Mouse (Mus musculus) intestine, postnatal 0 days (tissue): ENCODE data around the gene Wdr66. TPM values are rescaled to one million over a fixed set of nuclear protein-coding genes. Genes with fewer than 3 reads are reported as not detected.

ENCODE experiments used
- ATAC-seq: fragments of 200-750 bp; cut with Nextera tagmentation; 2 replicates; pipeline ENCODE4 v1.8.0; 2017; ENCODE audit warnings: mild to moderate bottlenecking, moderate TSS enrichment, moderate library complexity
- H3K27ac ChIP-seq: fragments of 300-500 bp; sonication (generic); 2 replicates; pipeline ENCODE4 v1.5.1; 2014; ENCODE audit warnings: mild to moderate bottlenecking, low read depth, low read length, moderate library complexity
- H3K27me3 ChIP-seq: fragments of 300-500 bp; sonication (generic); replicated peaks from 2 replicates; pipeline ENCODE4 v1.6.1; 2014; ENCODE audit warnings: low read length, mixed read lengths; ENCODE audit not compliant: control insufficient read depth, insufficient read depth
- H3K36me3 ChIP-seq: fragments of 300-500 bp; sonication (generic); 2 replicates; pipeline ENCODE4 v1.6.1; 2014; ENCODE audit warnings: mild to moderate bottlenecking, moderate library complexity; ENCODE audit not compliant: control insufficient read depth, insufficient read depth
- H3K4me1 ChIP-seq: fragments of 300-500 bp; sonication (generic); replicated peaks from 2 replicates; pipeline ENCODE4 v1.6.1; 2014; ENCODE audit warnings: antibody characterized with exemption, low read length, mixed read lengths; ENCODE audit not compliant: control insufficient read depth, insufficient read depth
- H3K4me2 ChIP-seq: fragments of 300-500 bp; sonication (generic); replicated peaks from 2 replicates; pipeline ENCODE4 v1.6.1; 2014; ENCODE audit warnings: low read depth, mild to moderate bottlenecking, moderate library complexity
- H3K4me3 ChIP-seq: fragments of 300-500 bp; sonication (generic); 2 replicates; pipeline ENCODE4 v1.5.1; 2014; ENCODE audit warnings: low read depth, low read length
- H3K9ac ChIP-seq: fragments of 300-500 bp; sonication (generic); 2 replicates; pipeline ENCODE4 v1.6.1; 2014; ENCODE audit warnings: mild to moderate bottlenecking, low read depth, low read length
- H3K9me3 ChIP-seq: fragments of 300-500 bp; sonication (generic); 2 replicates; pipeline ENCODE4 v1.6.1; 2016; ENCODE audit warnings: mixed run types; ENCODE audit not compliant: control insufficient read depth
- CTCF ChIP-seq: sonication (generic); IDR thresholded peaks from 2 replicates; pipeline ENCODE4 v1.5.1; 2016; ENCODE audit warnings: low read depth, mild to moderate bottlenecking, control low read depth, antibody characterized with exemption, moderate library complexity
- WGBS: fragments of 180-500 bp; shearing (Covaris S2); extraction: QIAGEN DNeasy Blood & Tissue Kit; methylation state at CpG from one replicate; pipeline ENCODE4 v1.1.7; 2014; 5-methylcytosine and 5-hydroxymethylcytosine counted together
- polyA plus RNA-seq: library from polyadenylated mRNA; unstranded; fragments of >200 nt; fragmentation: Nextera tagmentation; extraction: Ambion mirVana; gene quantifications from 2 replicates; pipeline ENCODE4 v1.2.1, GENCODE M21; 2015

Wdr66 gene
- polyA plus RNA-seq, 1 experiment from 2014 or later, result 0.51 TPM

DNA sequence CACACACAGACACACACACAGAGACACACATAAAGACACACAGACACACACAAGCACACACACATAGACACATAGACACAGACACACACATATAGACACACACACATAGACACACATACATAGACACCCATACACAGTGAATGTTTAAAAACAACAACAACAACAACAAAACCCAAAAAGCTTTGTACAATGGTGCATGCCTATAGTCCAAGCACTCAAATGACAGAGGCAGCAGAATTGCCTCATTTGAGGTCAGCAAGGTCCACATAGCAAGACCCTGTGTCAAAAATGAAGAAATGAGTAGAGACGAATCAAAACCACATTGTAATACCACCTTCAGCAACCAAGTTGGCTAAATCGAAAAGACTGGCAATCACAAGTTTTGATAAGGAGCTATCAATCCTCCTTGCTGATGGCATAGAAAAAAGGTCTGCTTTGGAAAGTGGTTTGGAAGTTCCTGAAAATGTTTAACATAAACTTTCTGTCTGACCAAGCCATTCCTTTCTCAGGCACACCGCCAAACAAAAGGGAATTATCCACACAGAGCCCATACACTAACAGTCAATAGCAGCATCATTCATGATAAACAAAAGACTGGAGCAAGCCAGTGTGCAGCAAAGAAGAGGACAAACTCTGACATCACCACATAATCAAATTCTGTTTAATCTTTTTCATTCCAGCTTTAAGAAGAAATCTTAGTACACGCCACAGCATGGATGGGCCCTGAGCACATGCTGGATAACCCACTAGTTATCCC, 84.5 kb downstream of the Wdr66 start:
- no peak for TF ChIP-seq CTCF
- H3K4me2 ChIP-seq, result no peak overlapping the region
- no peaks in the 10 kb centered on the region for H3K27me3 ChIP-seq
- no peak overlapping the region for H3K4me3 ChIP-seq
- 68% methylated on average over 4 of the region's 4 CpGs for WGBS
- no peak overlapping the region for H3K9ac ChIP-seq
- no peaks in the 10 kb centered on the region for H3K9me3 ChIP-seq
- H3K27ac ChIP-seq, result no peak overlapping the region
- no peak for ATAC-seq
- no peaks in the 10 kb centered on the region for H3K4me1 ChIP-seq
- H3K36me3 ChIP-seq, result no peaks in the 10 kb centered on the region

- 70% methylated on average over 3 of the region's 3 CpGs for WGBS
- TF ChIP-seq CTCF, result no peak
- no peak overlapping the region for H3K27ac ChIP-seq
Observed at GRCm38 (mm10) chr5:123338463-123338862, 86.6 kb downstream of the Wdr66 start.

GRCm38 (mm10) chr5:123343707-123344627, 92.1 kb downstream of the Wdr66 start, which contains the start of gene Bcl7a:
Gene Bcl7a (plus strand): TSS chr5:123343834.
- TF ChIP-seq CTCF, result peak; percentile 51
- Histone ChIP-seq H3K27me3 (no peaks in the 10 kb centered on the region), H3K27ac (peak within 1 kb of the TSS; percentile 89), H3K4me2 (peak within 1 kb of the TSS; percentile 97), H3K4me1 (no peaks in the 10 kb centered on the region), H3K9ac (peak within 1 kb of the TSS; percentile 83), H3K36me3 (no peaks in the 10 kb centered on the region), H3K4me3 (peak within 1 kb of the TSS; percentile 91), H3K9me3 (no peaks in the 10 kb centered on the region)
- 1% methylated on average over 66 of the region's 69 CpGs for WGBS
- peak; percentile 74 for ATAC-seq

More at GRCm38 (mm10) chr5:123338463-123338862, 86.6 kb downstream of the Wdr66 start:
- no peak overlapping the region for H3K9ac ChIP-seq
- no peaks in the 10 kb centered on the region for H3K9me3 ChIP-seq
- H3K4me2 ChIP-seq, result no peak overlapping the region
- no peak overlapping the region for H3K4me3 ChIP-seq
- no peaks in the 10 kb centered on the region for H3K4me1 ChIP-seq
- no peak for ATAC-seq
- no peaks in the 10 kb centered on the region for H3K27me3 ChIP-seq
- H3K36me3 ChIP-seq, result no peaks in the 10 kb centered on the region

DNA sequence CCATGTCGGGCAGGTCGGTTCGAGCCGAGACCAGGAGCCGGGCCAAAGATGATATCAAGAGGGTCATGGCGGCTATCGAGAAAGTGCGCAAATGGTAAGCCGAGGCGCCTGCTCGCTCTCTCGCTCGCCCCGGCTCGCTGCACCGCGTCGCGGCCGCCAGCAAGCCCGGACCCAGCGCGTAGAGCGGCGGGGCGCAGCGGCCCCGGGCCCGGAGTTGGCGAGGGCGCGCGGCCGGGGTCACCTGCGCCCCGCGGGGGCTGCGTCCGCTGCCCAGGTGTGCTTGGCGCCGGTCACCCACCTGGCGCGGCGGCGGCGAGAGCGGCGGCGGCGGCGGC, 92.7 kb downstream of the Wdr66 start:
- ATAC-seq, result peak; percentile 19
- WGBS, result 0% methylated on average over 40 of the region's 51 CpGs
- no peak for TF ChIP-seq CTCF

DNA sequence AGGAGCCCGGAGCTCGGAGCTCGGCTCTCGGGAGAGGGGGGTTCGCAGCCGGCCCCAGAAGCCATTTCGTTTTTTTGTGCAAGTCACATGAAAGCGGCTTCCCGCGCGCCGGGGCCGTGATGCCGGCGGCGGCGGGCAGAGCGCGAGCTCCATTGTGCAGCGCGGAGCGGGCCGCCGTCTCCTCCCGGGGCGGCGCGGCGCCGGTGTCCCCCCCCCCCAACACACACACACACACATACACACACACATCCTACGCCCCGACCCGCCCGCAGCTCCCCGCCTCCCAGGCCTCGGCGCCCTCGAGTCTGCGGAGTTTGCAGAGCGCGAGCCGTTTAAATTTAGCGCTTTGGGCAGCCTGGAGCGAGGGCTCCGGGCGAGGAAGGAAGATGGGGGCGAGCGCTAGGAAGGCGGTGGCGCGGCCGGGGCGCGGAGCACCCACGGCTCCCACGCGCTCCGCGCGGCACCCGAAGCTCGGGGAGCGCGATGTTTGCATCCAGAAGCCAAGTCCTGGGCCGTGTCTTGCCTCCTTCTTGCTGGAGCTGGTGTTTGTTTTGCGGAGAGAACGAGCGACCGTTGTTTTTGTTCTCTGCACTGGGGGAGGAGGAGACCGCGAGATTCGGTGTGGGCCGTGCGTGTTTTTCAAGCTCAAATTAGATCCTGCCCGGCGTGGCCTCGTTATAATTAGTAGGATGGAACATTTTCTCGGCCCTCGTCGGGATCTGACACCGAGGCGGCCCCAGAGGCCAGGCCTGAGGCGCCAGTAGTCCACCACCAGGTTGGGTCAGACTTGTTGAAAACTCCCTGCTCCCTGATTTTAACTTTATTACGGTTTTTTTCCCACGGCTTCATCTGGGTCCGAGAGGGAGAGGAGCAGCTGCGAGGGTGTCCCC, 93.3 kb downstream of the Wdr66 start:
- Histone ChIP-seq H3K4me1 (no peaks in the 10 kb centered on the region), H3K9me3 (no peaks in the 10 kb centered on the region), H3K27me3 (no peaks in the 10 kb centered on the region), H3K36me3 (no peaks in the 10 kb centered on the region), H3K4me3 (peak overlapping the region; percentile 91), H3K4me2 (peak overlapping the region; percentile 97), H3K27ac (peak overlapping the region; percentile 89), H3K9ac (peak overlapping the region; percentile 83)
- ATAC-seq, result peak; percentile 17; the same call in 1 of the 2 replicates
- TF ChIP-seq CTCF, result no peak
- under 1% methylated on average over 72 of the region's 87 CpGs for WGBS

More for the DNA sequence above, 92.7 kb downstream of the Wdr66 start:
- no peaks in the 10 kb centered on the region for H3K27me3 ChIP-seq
- H3K4me1 ChIP-seq, result no peaks in the 10 kb centered on the region
- H3K27ac ChIP-seq, result peak overlapping the region; percentile 89
- no peaks in the 10 kb centered on the region for H3K9me3 ChIP-seq
- peak overlapping the region; percentile 83 for H3K9ac ChIP-seq
- peak overlapping the region; percentile 91 for H3K4me3 ChIP-seq
- no peaks in the 10 kb centered on the region for H3K36me3 ChIP-seq
- peak overlapping the region; percentile 97 for H3K4me2 ChIP-seq
